Mouse (Mus musculus) embryonic facial prominence, embryonic 10.5 days (tissue): ENCODE results near the gene U2af1. TPM values are rescaled to one million over a fixed set of nuclear protein-coding genes. Genes with fewer than 3 reads are reported as not detected.
"Not testable (repeated sequence)": the region's sequence is repeated elsewhere in the genome, so short reads cannot be mapped to it uniquely, and the experiment has no call there.

Experiments
- DNase-seq: peaks from one replicate; pipeline ENCODE4 v3.0.0-alpha.2; 2017; ENCODE audit warnings: low spot score
- H3K27ac ChIP-seq: fragments of 300-500 bp; sonication (generic); replicated peaks from 2 replicates; pipeline ENCODE4 v1.5.1; 2016; ENCODE audit warnings: mild to moderate bottlenecking
- H3K27me3 ChIP-seq: fragments of 300-500 bp; sonication (generic); replicated peaks from 2 replicates; pipeline ENCODE4 v1.6.1; 2016; ENCODE audit warnings: low read depth, mild to moderate bottlenecking; ENCODE audit not compliant: poor library complexity, severe bottlenecking
- H3K36me3 ChIP-seq: fragments of 300-500 bp; sonication (generic); replicated peaks from 2 replicates; pipeline ENCODE4 v1.6.1; 2016; ENCODE audit warnings: mild to moderate bottlenecking, moderate library complexity
- H3K4me1 ChIP-seq: fragments of 300-500 bp; sonication (generic); 2 replicates; pipeline ENCODE4 v1.6.1; 2016
- H3K4me3 ChIP-seq: fragments of 300-500 bp; sonication (generic); 2 replicates; pipeline ENCODE4 v1.5.1; 2016; ENCODE audit warnings: mild to moderate bottlenecking, moderate library complexity
- H3K9me3 ChIP-seq: fragments of 300-500 bp; sonication (generic); 2 replicates; pipeline ENCODE4 v1.6.1; 2016; ENCODE audit warnings: mild to moderate bottlenecking
- whole genome bisulfite sequencing: fragments of 180-500 bp; shearing (Covaris S2); methylation state at CpG from one replicate; pipeline ENCODE4 v1.1.7; 2016; 5-methylcytosine and 5-hydroxymethylcytosine counted together
- polyA plus RNA-seq: library from polyadenylated mRNA; unstranded; fragments of >200 nt; fragmentation: Nextera tagmentation; extraction: Ambion mirVana; gene quantifications from 2 replicates; pipeline ENCODE4 v1.2.1, GENCODE M21; 2016

The U2af1 gene
- polyA plus RNA-seq, 1 experiment from 2014 or later: 498 TPM

DNA sequence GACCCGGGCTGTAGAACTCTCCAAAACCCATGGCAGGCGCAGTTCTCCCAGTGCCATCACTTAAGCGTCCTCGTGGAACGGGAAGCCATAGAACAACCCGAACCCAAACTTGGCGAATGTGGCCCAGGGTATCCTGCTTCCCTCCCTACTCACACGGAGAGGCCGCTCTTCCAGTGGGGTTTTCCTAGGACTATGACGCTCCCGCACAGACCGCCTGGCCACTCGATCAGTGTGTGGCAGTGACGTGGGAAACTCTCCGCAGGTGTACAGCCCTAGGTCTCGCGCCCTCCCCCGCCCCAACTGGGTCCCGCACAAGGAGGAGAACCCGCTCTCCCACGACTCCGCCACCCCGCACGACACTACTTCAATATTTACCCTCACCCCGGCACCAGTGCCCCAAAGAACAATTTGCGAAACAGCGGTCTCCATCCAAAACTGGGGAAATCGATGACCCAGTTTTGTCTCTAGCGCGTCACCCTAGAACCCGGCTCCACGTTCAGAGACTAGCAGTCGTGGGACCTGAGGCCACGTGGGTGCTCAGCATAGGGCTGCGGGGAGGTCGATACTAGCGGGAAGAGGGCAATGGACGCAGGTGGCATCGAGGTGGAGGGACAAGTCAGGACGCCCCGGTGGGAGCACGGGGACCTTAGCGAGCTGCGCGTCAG lies 22.3 kb downstream of the U2af1 start:
- Histone ChIP-seq H3K9me3 (no peaks in the 10 kb centered on the region), H3K4me3 (peak overlapping the region; percentile 66), H3K27me3 (peaks cover 36% of the 10 kb centered on the region), H3K36me3 (no peaks in the 10 kb centered on the region), H3K27ac (peak overlapping the region; percentile 58; the same call in 1 of the 2 replicates), H3K4me1 (peaks cover 20% of the 10 kb centered on the region)
- WGBS: 5% methylated on average over 45 of the region's 45 CpGs
- DNase-seq: no peak

DNA sequence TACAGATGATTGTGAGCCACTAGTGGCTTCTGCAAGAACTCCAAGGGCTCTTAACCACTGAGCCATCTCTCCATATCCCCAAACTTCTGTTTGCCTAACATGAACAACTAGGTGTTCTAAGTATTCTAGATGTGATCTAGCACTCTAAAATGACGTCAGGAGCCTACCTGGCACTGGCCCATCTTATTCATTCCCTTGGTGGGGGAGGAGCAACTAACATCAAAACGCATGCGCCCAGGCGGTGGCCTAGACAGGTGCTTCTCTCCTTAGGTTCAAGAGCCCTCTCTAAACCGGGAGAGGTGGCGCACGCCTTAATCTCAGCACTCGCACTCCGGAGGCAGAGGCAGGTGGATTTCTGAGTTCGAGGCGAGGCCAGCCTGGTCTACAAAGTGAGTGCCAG lies 22.9 kb downstream of the U2af1 start:
- Histone ChIP-seq H3K9me3 (no peaks in the 10 kb centered on the region), H3K36me3 (no peaks in the 10 kb centered on the region), H3K27me3 (peaks cover 36% of the 10 kb centered on the region), H3K4me1 (peaks cover 26% of the 10 kb centered on the region), H3K27ac (no peak overlapping the region), H3K4me3 (peak overlapping the region; percentile 66)
- DNase-seq: no peak
- WGBS: 54% methylated on average over 11 of the region's 11 CpGs

DNA sequence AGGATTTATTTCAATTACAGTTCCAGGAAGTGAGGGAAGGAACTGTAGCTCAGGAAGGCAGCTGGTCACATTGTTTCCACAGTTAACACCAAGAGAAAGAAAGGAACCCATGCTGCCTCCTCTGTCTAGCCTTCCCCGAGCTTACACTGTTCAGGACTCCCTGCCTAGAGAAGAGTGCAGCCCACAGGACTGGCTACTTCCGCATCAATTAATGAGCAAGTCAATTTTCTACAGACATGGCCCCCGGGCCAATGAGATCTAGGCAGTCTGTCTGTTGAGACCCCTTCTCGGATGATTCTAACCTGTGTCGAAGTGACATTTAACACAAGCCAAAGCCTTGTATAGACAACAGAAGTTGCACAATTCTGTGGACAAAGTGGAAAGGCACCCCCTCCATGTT lies 23.8 kb downstream of the U2af1 start:
- Histone ChIP-seq H3K27me3 (peaks cover 36% of the 10 kb centered on the region), H3K4me1 (peaks cover 26% of the 10 kb centered on the region), H3K4me3 (no peak overlapping the region), H3K36me3 (no peaks in the 10 kb centered on the region), H3K9me3 (no peaks in the 10 kb centered on the region), H3K27ac (no peak overlapping the region)
- WGBS: 74% methylated on average over 5 of the region's 5 CpGs
- DNase-seq: no peak

DNA sequence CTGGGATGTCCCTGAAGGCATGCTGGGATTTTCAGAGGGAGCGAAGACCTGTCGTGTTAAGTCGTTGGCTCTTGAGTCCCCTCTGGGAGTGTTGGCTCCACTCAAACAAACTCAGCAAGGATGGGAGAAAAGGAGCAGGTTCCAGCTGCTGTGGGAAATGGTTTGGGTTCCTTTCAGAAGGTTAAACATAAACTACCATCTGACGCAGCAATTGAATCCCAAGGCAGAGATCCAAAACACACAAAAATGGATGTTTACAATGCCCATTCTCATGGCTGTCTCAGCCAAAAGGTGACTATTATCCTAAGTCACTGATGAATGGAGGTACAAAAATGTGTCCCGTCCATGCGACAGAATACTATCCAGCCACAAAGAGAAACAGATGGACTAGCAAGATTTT lies 25.7 kb downstream of the U2af1 start:
- 83% methylated on average over 6 of the region's 6 CpGs for WGBS

DNA sequence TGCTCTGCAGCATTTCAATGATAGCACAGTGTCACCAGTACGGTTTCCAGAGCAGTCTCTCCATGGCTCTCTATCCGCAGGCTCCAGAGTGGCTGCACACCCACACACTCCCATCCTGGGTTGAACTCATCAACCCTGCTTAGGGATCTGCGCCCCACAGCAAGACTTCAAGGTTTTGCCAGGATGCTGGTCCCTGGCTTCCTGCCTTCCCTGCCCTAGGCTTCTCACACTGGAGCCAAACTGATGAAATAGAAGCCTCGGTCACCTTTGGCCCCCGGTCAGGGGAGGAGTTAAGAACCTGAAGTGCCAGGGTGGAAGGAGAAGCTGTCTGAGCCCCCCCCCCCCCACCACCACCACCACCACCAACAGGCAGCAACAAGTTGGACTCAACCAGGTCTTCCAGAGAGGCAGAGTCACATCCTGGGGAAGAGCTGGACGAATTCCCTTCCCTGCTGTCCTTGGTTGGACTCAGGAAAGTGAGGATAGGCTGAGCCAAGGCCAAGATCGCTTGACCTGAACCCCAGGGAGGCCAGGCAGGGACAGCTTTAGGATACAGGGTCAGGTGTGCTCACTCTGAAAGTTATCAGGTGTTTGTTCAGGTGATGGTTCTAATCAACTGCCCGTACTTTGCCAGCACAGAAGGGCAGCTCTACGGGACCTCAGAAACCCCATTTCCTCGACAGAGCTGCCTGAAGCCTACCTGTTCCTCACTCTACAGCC lies 27.5 kb downstream of the U2af1 start:
- 85% methylated on average over 10 of the region's 10 CpGs for WGBS
- Histone ChIP-seq H3K4me3 (no peak overlapping the region), H3K27me3 (peaks cover 15% of the 10 kb centered on the region), H3K27ac (no peak overlapping the region), H3K36me3 (no peaks in the 10 kb centered on the region), H3K9me3 (0 out of 2 replicates have a peak, but pooled peaks cover 4% of the 10 kb centered on the region), H3K4me1 (peaks cover 10% of the 10 kb centered on the region)
- DNase-seq: no peak

More for the DNA sequence above, 25.7 kb downstream of the U2af1 start:
- Histone ChIP-seq H3K27me3 (peaks cover 33% of the 10 kb centered on the region), H3K9me3 (no peaks in the 10 kb centered on the region), H3K27ac (no peak overlapping the region), H3K36me3 (no peaks in the 10 kb centered on the region), H3K4me3 (no peak overlapping the region), H3K4me1 (peaks cover 26% of the 10 kb centered on the region)
- DNase-seq: no peak

DNA sequence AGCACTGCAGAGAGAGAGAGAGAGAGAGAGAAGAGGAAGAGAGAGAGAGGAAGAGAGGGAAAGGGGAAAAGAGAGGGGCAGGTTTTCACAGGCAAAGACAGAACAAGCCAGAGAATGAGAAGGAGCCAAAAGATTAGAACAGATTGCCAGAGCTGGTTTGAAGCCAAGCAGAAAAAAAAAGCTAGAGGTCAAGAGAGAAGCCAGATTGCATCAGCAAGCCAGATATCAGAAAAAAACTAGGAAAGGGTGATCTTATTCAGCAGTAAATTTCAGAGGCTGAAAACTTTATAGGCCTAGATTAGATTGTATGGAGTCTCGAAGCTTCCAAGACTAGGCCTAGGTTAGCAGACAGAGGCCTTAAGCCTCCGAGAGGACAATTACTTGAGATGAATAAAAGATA lies 30.7 kb downstream of the U2af1 start:
- WGBS: 88% methylated on average over 2 of the region's 2 CpGs
- Histone ChIP-seq H3K36me3 (no peaks in the 10 kb centered on the region), H3K4me1 (peaks cover 6% of the 10 kb centered on the region), H3K9me3 (0 out of 2 replicates have a peak, but pooled peaks cover 4% of the 10 kb centered on the region), H3K4me3 (no peak overlapping the region), H3K27ac (no peak overlapping the region), H3K27me3 (no peaks in the 10 kb centered on the region)
- DNase-seq: no peak

DNA sequence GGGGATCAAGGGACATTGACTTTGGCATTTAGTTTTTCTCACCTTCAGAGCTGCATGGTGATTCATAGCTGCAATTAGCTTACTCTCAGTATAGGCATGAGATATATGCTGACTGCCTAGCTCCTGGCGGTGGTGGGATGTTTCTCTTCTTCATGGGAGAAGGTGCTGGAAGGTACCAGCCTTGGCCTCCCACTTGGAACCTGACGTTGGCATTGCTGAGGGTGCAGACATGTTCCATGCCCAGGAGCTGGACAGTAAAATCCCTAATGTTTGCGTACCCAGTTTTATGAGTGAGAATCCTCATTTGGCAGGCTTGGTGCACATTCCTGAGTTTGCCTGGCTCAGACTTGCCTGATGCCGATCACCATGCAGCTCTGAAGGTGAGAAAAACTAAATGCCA lies 35.6 kb downstream of the U2af1 start:
- H3K27ac ChIP-seq: no peak overlapping the region
- H3K36me3 ChIP-seq: no peaks in the 10 kb centered on the region
- H3K4me3 ChIP-seq: no peak overlapping the region
- no peaks in the 10 kb centered on the region for H3K4me1 ChIP-seq
- DNase-seq: no peak
- 92% methylated on average over 4 of the region's 4 CpGs for WGBS
- no peaks in the 10 kb centered on the region for H3K27me3 ChIP-seq
- H3K9me3 ChIP-seq: 0 out of 2 replicates have a peak, but pooled peaks cover 4% of the 10 kb centered on the region

DNA sequence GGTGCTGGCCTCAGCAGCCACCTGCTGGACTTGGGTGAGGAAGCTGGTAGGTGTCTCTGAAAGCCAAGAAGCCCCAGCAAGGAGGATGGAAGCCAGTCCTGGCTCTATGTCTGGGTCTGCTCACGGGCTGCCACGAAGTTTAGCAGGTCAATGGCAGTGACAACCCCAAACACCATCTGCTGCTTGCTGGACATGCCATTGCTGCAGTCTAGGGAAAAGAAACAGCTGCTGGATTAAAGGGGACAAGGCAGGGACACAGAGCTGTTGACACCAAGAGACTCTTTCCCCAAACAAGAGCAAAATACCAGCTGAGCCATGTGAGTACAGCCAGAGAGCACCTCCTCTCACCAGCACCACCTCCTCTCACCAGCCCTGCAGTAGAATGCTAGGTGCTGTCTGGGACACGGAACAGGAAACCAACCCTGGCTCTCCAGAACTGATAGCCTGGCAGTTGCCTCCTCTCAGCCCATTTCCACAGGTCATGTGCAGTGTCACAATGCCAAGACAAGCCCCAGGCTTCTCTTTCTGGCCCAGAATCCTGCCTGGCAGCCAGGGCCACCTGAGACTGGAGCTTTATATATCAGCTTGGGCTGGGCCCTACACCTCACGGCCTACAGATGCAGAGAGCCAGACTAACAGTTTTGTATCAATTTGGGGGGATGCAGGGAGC lies 45.5 kb downstream of the U2af1 start:
- no peaks in the 10 kb centered on the region for H3K9me3 ChIP-seq
- no peak overlapping the region for H3K27ac ChIP-seq
- DNase-seq: no peak
- H3K4me1 ChIP-seq: no peaks in the 10 kb centered on the region
- WGBS: 72% methylated on average over 4 of the region's 4 CpGs
- no peaks in the 10 kb centered on the region for H3K27me3 ChIP-seq
- H3K4me3 ChIP-seq: no peak overlapping the region
- H3K36me3 ChIP-seq: no peaks in the 10 kb centered on the region

DNA sequence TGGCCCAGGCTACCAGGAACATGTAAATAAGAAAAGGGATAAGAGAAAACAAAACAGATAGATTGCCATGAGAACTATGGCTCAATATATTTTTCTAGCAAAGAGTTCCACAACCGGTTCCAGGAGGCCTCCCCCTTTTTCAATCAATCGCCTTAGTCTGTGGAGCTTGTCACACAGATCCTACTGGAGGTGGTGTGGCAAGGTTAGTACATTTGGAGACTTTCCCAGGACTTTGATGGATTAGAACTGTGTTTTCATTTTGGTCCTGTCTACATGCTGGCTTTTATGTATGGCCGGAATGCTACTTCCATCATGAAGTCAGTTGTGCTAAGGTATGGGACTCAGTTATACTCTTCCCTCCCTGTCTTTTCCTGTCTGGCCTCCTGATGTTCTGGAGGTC lies 48.8 kb downstream of the U2af1 start:
- no peaks in the 10 kb centered on the region for H3K9me3 ChIP-seq
- no peak overlapping the region for H3K4me3 ChIP-seq
- no peak for DNase-seq
- H3K27me3 ChIP-seq: no peaks in the 10 kb centered on the region
- no peak overlapping the region for H3K27ac ChIP-seq
- peaks cover 17% of the 10 kb centered on the region for H3K36me3 ChIP-seq
- 92% methylated on average over 3 of the region's 3 CpGs for WGBS
- no peaks in the 10 kb centered on the region for H3K4me1 ChIP-seq

DNA sequence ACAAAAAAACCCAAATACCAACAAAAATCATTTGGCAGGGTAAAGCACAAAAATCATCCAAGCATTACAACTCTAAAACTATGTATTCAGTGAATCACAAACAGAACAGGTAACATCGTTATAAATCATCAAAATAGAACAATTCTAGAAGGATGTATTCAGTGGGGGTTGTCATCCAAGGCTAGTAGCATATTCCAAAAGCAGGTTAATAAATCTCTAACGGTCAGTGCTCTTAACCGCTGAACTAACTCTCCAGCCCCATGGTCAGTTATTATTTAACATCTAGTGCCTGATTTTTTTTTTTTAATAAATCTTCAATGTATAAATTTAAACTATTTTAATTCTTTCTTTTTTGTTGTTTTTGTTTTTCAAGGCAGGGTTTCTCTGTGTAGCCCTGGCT lies 49.5 kb downstream of the U2af1 start:
- H3K4me1 ChIP-seq, H3K9me3 ChIP-seq, DNase-seq, H3K27ac ChIP-seq, H3K27me3 ChIP-seq, H3K4me3 ChIP-seq: not testable (repeated sequence)
- peaks cover 25% of the 10 kb centered on the region for H3K36me3 ChIP-seq
- WGBS: 94% methylated on average over 3 of the region's 3 CpGs

DNA sequence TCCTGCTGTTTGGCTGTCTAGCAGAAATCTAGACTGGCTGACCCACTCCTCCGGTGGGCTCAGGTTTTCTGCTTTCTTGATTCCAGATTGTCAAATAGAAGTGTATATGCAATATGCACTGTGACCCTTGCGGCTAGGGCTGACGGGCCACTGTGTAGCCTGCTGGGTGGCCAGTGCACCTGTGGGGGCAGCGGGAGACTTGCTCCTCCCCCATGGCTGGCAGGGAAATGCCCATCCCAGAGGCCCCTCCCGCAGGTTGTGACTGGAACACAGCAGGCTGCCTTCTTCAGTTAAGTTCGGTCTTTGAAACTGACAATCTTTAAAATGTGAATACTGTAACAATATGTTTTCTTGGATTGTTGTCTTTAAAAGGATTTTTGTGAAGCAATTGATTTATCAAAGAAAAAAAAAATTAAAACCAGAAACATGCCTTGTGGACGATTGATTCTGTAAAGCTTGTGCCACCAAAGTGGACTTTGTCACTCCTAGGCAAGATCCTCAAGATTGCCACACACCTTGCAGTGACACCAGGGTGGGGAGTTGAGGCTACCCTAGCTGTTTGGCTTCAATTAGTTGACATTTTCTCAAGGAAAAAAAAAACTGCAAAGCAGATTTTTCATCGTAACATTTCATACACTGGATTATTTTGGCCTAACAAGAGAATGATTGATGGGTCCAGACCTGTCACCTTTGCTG lies 51.3 kb downstream of the U2af1 start:
- Histone ChIP-seq H3K36me3 (peaks cover 42% of the 10 kb centered on the region), H3K27me3 (no peaks in the 10 kb centered on the region), H3K27ac (no peak overlapping the region), H3K4me1 (no peaks in the 10 kb centered on the region), H3K4me3 (no peak overlapping the region), H3K9me3 (no peaks in the 10 kb centered on the region)
- 78% methylated on average over 8 of the region's 8 CpGs for WGBS
- DNase-seq: no peak

DNA sequence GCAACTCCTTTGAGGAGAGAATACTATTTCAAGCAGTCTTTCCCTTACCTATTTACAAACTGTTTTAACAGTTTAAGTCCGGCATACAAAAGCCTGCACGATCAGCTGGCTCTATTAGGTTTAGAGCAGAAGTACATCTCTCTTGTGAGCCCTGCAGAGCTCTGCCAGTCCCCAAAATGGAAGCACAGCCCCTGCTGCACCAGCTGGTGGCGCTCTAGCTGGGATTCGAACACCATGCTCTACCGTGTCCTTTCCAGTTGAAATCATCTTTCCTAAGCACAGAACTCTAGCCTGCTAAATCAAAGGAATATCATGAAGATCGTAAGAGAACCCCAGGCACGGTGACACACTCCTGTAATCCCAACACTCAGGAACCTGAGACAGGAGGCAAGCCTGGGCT lies 52.3 kb downstream of the U2af1 start:
- H3K27me3 ChIP-seq: no peaks in the 10 kb centered on the region
- peaks cover 51% of the 10 kb centered on the region for H3K36me3 ChIP-seq
- H3K4me1 ChIP-seq: no peaks in the 10 kb centered on the region
- 79% methylated on average over 7 of the region's 7 CpGs for WGBS
- no peak overlapping the region for H3K27ac ChIP-seq
- no peaks in the 10 kb centered on the region for H3K9me3 ChIP-seq
- no peak overlapping the region for H3K4me3 ChIP-seq
- DNase-seq: no peak
